10 mouse cellular contexts compared by ENCODE assay signal in the genomic region with DNA sequence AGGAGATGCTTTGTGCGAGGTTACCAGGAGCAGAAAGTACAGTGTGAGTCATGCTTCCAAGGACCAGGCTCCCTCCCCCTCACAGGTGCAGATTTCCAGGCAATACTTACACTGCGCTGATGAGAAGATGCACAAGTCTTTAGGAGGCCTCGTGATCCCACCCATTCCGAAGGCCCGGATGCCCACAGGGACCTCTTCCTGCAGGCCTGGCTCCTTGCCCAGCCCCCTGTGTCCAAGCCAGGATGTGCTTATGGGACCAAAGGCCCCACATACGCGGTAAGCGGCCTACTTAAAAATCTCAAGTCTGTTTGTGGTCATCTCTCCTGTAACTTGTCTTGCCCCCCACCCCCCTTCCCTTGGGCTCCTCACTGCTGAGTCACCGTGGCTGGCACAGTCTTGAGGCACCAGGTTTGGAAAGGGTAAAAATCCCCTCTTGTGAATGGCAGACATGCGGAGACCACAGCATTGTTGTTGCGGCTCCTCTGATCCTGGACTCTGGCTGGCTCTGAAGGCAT. TPM values are rescaled to one million over a fixed set of nuclear protein-coding genes. Genes with fewer than 3 reads are reported as not detected.
DNase-seq lines count a peak whose midpoint lies in the region; ATAC-seq and TF ChIP-seq lines count a peak whose summit lies in the region.
"Had no signal": no experiment of that assay in that cellular context is flagged by ENCODE, and none has a peak within 500 bp of the region (broad histone marks: within the 10 kb centered on the region; RNA-seq: fewer than 3 reads in every experiment).

No protein-coding gene starts in this region.

- H3K4me1 ChIP-seq in kidney, embryonic 14.5 days (ENCODE audit: control insufficient read depth, insufficient read depth, low read length) = peaks cover 15% of the 10 kb centered on the region

- H3K9ac ChIP-seq in kidney, embryonic 14.5 days (ENCODE audit: low read depth, low read length) = no peak overlapping the region
- H3K9ac ChIP-seq: midbrain, embryonic 12.5 days had no signal

- no peak overlapping the region for H3K4me2 ChIP-seq in kidney, embryonic 14.5 days (replicated peaks; ENCODE audit: low read depth, low read length)
- H3K4me2 ChIP-seq: midbrain, embryonic 12.5 days had no signal

- H3K4me3 ChIP-seq in kidney, embryonic 14.5 days (ENCODE audit: low read length) = no peak overlapping the region
- H3K4me3 ChIP-seq in C2C12 (ENCODE audit: insufficient read depth, poor library complexity, severe bottlenecking) = no peak overlapping the region
- H3K4me3 ChIP-seq: midbrain, embryonic 12.5 days had no signal

- intact Hi-C loops in left cerebral cortex, postnatal 14 days (cut with DNase I) = no loop called here

- no peaks in the 10 kb centered on the region for H3K79me3 ChIP-seq in C2C12 (ENCODE audit: low read depth)

- H3ac ChIP-seq in C2C12 (ENCODE audit: control insufficient read depth, insufficient read length, low read depth) = no peak overlapping the region

- H3K27ac ChIP-seq in kidney, embryonic 14.5 days (ENCODE audit: low read depth, low read length) = no peak overlapping the region
- H3K27ac ChIP-seq: midbrain, embryonic 12.5 days had no signal

- H3K79me2 ChIP-seq in C2C12 (ENCODE audit: control insufficient read depth, insufficient read depth) = no peaks in the 10 kb centered on the region

- H3K27me3 ChIP-seq in kidney, embryonic 14.5 days (ENCODE audit: control insufficient read depth, insufficient read depth, low read length) = no peaks in the 10 kb centered on the region
- H3K27me3 ChIP-seq in C2C12 (ENCODE audit: control insufficient read depth, insufficient read depth, insufficient read length) = no peaks in the 10 kb centered on the region

- TF ChIP-seq CTCF in C2C12 (IDR thresholded peaks at IDR 0.05; ENCODE audit: control insufficient read depth, insufficient read depth, insufficient read length) = no peak

- ATAC-seq in kidney, embryonic 14.5 days (ENCODE audit: low FRiP score, low TSS enrichment) = no peak

- H3K9me3 ChIP-seq in kidney, embryonic 14.5 days (ENCODE audit: control insufficient read depth, low read length) = no peaks in the 10 kb centered on the region
- H3K9me3 ChIP-seq: midbrain, embryonic 12.5 days had no signal

- peak; percentile 63 for DNase-seq in kidney, postnatal 10 days
- DNase-seq in 3T3-L1 (ENCODE audit: low read depth, low spot score) = peak; percentile 81
- DNase-seq in left cerebral cortex, postnatal 14 days (ENCODE audit: low spot score in 2 of 2) = peak; percentile 40 to 52
- no peak for DNase-seq in thymus, postnatal 14 days
- no peak for DNase-seq in spleen, postnatal 10 days (ENCODE audit: low spot score in 2 of 2)
- DNase-seq: cerebellum, adult 9-10 months had no signal

- no peaks in the 10 kb centered on the region for H3K36me3 ChIP-seq in kidney, embryonic 14.5 days (ENCODE audit: control insufficient read depth, insufficient read depth, low read length)
- H3K36me3 ChIP-seq in C2C12 (ENCODE audit: control insufficient read depth, insufficient read depth) = no peaks in the 10 kb centered on the region
- H3K36me3 ChIP-seq: midbrain, embryonic 12.5 days had no signal

- WGBS in kidney, embryonic 14.5 days = 73% methylated on average over 11 of the region's 11 CpGs

TF ChIP-seq in C2C12, 6 proteins besides CTCF, POLR2A, EP300 and RAD21:
- TF ChIP-seq MAX (IDR thresholded peaks at IDR 0.05) (no peak), MYOD1 (IDR thresholded peaks at IDR 0.05; ENCODE audit: control insufficient read depth, insufficient read length, low read depth) (peak; percentile 42)

RNA-seq across cellular contexts. Expression of a gene that starts 18.4 kb away (rescaled TPM):
- 0.27 and 0.32 TPM in 2 replicates for polyA plus RNA-seq in kidney, embryonic 14.5 days (2014; fragmentation: Nextera tagmentation; extraction: Ambion mirVana)
- not detected for polyA plus RNA-seq in C2C12 (2012; fragmentation: generic; extraction: Trizol)
- 1 to 10 TPM; 2.4 to 2.9 TPM for total RNA-seq in left cerebral cortex, postnatal 14 days (2021)
- polyA plus RNA-seq: limb, embryonic 11.5 days had no signal

Comparison
In these comparisons a context has a peak if more than half of its experiments do, and no peak if none do; other contexts are left out.
1. DNase-seq: peak in kidney, postnatal 10 days (single experiment), 3T3-L1 (single experiment) and left cerebral cortex, postnatal 14 days (2 of 2); none in thymus, postnatal 14 days (single experiment) and spleen, postnatal 10 days (0 of 2).